Mouse (Mus musculus) adrenal gland, postnatal 4 days (tissue): ENCODE results near the gene Lrrc4c. TPM values are rescaled to one million over a fixed set of nuclear protein-coding genes. Genes with fewer than 3 reads are reported as not detected.

Experiments
- DNase-seq, 2 experiments: peaks; one replicate each; pipeline ENCODE4 v3.0.0; 2021 to 2022; ENCODE audit warnings: low spot score in 2 of 2, mixed read lengths in 2 of 2
- long read RNA-seq, 2 experiments: library from polyadenylated mRNA; stranded (forward); transcript quantifications; one replicate each; pipeline ENCODE4 v2.0.0; 2021
- total RNA-seq, 2 experiments: library from RNA; stranded (reverse); gene quantifications; 2 replicates each; pipeline ENCODE4 v1.2.3; 2021

Gene Lrrc4c
- total RNA-seq = 1 to 10 TPM; 6.9 to 7.1 TPM
- long read RNA-seq, experiment 1, partial matches to known transcripts = 1 of 7 reads
- long read RNA-seq, experiment 1, other reads (novel, unspliced or antisense) = 2 of 7 reads
- long read RNA-seq, experiment 2, transcript Lrrc4c-201 (3 exons, 3,492 nt) = major isoform, 5 of 8 reads
- long read RNA-seq, experiment 2, partial matches to known transcripts = 0 of 8 reads
- long read RNA-seq, experiment 2, other reads (novel, unspliced or antisense) = 2 of 8 reads

DNA sequence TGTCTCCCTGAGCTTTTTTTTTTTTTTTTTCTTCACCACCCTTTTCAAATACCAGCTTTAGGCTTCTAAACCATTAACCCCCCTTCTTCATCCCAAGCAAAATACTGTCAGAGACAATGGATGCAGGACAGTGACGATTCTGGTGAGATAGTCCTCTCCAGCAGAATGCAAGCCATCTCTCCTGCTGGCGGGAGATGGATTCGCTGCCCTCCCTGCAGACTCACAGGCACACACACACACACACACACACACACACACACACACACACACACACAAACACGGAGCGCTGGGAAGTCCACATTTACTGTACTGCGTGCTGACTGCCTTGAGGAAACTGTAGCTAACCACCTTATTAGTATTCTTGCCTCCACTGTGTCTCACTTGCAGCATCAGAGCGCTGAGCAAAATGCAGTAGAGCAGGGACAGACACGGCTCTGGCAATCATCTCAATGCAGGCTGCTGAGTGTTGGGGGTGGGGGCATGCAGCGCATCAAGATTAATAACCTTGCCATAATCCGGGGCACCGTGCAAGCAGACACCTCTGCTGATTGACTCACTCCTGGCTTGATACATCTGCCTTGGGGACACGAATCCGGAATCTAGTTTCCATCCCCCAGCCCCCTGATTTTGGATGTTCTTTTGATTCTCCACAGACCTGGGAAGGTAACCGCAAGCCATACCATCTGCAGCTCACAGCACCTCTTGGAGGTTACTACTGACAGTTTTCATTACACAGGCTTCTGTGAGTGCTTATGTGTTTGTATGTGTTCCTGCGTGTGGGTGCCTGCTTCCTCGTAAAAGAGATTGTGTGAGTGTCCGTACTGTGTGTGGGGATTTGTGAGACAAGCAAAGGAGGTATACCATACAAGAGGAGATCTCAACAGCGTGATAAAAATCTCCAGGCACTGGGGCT, at the start of gene Lrrc4c:
Gene Lrrc4c (plus strand): TSS at position 783 of the 913 bp plus-strand sequence.
- peak in 1 of 2 experiments; percentile 3 for DNase-seq

DNA sequence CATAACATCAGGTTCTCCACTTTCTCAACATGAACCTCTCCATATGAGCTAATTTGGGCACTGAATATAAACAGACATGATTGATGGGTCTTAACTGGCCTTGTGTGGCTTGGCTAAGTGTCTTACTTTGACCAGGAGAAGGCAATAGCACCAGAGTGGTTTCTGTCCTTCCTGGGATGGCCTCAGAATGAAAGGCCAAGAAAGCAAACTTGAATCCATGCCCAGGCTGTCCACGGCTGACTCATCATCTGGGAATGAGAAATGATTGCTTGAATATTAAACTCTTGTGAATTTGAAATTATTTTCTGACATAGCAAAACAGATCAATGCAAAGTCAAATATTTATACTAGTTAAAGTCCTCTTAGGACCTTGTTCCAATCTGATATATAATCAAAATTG, 42.9 kb upstream of the Lrrc4c start:
- no peak for DNase-seq

DNA sequence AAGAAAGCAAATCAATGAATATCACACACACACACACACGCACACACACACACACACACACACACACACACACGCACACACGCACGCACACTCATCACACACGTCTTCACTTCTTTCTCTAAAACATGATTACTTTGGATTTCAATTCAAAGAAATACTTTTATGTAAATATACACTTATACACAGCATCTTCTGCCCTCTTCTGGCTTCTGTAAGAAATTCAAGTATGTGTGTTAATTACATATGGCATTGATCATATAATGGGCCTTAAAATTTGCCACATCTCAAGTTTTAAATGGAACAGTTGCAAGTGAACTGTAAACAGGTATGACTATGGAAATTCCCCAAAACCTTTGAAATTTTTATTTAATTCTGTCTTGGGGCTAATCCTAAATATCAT, 35.0 kb upstream of the Lrrc4c start:
- no peak for DNase-seq

DNA sequence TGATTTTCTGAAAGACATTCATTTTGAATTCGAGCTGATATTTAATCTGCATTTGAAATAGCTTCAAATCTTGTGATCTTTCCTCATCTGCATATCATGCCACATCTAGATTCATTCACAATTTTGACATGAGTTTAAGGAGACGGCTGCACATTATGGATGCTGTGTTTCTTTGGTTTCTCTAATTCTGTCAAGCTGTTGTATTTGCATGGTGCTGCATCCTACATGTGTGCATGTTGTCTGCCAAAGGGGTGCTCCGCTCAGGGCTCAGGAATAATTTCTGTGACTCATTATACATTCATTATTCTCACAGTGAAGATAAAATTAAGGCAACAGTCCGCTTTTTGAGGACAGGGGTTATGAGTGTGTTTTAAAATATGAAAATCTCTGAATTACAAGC, 30.5 kb upstream of the Lrrc4c start:
- DNase-seq = no peak

DNA sequence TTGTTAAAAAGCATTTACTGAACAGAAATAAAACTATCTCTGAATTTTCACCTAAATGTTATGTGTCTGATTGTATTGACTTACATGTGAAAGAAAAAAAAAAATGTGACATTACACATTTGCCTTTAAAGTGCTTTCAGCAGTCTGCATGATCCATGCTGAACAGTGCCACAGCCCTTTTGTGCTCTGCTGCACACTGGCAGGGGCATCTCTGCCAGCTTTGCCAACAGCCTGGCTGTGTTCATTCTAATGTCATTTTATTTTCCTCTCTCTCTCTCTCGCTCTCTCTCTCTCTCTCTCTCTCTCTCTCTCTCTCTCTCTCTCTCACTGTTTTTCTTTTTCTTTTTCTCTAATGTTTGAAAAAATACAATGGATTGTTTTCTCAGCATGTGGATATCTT, 27.4 kb upstream of the Lrrc4c start:
- no peak for DNase-seq

DNA sequence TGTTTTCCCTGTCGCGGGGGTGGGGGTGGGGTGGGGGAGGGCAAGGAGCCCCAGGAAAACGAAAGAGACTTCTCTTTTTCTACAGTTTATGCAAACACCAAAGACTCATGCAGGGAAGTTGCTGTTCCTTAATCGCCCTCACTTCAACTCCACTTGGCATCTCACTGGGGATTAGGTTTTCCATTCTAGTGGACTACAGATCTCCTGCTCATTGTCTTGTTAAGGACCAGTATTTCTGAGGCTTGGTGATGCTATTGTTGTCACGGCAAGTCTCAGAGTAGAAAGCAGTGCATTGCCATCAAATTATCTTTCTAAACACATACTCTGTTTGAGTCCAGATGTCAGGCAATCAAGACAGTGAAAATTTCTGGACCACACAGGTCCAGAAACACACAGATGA, 2.9 kb upstream of the Lrrc4c start:
- DNase-seq = no peak

DNA sequence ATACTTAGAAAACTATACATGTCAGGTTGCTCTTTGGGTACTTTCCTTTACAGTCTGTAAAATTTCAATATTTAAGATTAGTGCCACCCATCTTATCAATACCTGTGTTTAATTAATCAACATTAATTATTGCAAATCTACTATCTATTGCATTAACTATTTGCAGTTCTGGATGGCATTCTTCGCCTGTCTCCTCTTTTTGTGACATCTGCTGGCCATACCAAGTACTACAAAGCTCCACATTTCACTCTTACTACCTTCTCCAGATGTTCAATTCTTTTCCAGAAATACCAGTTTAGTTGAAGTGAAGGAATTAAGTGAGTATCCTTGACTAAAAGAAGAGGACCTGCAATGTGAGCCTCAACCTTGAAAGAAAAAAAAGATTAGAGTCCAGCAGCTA, 1.4 kb upstream of the Lrrc4c start:
- DNase-seq = no peak

DNA sequence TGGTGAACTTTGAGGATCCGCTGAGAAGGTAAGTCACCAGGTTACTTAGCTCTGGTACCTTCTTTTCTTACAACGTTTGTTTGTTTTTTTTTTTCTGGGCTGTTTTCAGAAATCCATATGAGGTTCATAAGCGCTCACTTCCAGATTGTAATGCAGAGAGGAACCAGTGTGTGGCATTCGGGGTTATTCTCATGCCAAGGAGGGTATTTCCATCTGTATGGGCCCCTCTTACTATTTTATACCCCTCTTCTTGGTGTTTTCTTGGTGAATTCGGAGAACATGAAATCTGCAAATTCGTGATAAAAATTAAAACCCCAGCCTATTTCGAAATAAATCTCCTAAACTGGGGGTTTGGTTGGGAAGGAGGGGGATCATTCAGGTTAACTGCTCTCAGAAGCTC, 587 bp downstream of the Lrrc4c start:
- DNase-seq = no peak

DNA sequence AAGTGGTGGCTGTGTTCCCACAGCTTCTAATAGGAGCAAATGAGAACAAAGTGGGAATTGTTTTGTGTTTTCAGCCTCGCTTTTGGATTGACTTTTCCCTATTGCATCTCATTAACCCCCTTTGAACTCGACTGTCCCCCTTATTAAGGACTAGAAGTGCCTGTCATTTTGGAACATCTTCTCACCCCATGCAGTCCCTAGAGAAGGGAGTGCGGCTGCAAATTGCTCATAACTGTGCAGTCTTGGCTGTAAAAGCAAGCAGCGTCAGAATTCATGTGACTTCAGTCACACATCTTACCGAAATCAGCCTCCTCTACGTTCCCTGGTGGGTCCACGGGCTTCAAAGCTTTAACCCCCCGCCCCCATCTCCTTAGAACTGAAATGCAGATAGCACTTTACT, 1.2 kb downstream of the Lrrc4c start:
- no peak for DNase-seq

DNA sequence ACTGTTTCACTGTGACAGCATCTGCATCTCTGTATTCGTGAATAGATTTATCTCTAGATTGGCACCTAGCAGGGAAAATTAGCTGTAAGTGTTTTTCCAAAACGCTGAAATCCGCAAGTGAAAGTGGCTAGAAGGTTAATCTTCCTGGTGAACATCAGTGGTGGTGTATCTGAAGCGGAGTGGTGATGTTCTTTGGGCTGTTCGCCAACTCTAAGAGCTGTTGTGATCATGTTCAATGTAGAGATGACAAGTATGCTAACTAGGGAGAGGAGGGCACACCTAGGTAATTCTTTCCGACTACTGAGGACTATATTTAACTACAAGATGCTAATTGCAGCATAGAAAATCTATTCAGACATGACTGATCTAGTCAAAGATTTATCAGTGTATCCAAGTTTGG, 1.7 kb downstream of the Lrrc4c start:
- DNase-seq = no peak

DNA sequence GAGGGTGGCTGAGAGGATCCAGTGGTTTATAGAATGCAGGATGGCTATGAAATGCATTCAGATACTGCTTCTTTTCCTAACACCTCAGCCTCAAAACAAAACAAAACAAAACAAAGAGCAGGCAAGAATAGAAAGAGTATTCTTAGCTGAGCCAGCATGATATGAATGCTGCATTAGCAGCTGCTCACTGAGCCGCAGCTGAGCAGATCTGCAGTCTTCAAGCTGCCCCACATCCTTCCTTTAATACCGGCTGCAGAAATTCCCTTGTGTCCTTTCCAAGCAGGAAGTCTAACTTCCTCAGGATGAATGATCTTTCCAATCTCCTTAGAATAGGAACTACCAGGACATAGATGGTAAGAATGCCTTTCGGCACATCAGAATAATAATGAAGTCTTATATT, 16.7 kb downstream of the Lrrc4c start:
- DNase-seq = no peak

DNA sequence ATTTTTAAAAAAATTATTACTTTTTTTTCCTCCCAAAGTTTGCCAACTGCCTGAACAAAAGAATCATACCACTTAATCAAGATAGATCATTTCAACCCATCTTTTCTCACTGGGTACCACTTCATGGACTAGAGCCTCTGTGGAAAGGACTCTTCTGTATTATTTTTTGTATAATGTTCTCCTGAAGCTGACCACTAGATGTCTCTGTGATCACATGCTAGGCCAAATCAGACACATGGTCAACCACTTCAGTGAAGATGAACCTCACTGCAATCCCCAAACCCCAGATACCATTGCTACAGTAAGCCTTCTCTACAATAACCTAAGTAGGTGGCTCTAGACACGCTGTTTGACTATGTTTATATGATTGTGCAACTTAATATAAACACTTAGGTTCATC, 19.4 kb downstream of the Lrrc4c start:
- no peak for DNase-seq

DNA sequence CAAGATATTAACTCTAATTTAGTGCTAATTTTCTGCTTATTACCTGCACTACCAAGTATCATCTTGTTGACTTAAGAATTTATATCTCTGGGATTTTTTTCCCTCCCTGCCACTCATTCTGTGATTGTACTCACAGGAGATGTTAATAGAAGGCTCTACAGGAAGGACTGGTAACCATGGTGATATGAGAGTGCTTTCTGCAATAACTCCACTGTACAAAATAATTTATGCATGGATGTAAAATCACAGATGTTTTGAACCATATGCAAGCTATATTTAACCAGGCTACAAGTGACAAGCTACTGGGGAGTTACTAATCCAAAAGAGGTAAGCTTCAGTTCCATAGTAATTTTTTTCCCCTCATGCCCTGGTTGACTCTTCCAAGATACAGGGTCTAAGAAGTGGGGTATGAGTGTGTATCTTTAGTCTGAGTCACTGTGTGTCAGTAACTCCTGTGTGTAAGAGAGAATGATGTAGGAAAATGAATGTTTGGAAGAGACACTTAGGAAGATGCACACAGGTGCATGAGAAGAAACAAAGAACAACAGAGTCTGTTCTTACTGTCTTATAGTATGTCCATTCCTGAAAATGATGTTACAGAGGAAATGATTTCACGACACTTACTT, 83.3 kb downstream of the Lrrc4c start:
- no peak for DNase-seq

DNA sequence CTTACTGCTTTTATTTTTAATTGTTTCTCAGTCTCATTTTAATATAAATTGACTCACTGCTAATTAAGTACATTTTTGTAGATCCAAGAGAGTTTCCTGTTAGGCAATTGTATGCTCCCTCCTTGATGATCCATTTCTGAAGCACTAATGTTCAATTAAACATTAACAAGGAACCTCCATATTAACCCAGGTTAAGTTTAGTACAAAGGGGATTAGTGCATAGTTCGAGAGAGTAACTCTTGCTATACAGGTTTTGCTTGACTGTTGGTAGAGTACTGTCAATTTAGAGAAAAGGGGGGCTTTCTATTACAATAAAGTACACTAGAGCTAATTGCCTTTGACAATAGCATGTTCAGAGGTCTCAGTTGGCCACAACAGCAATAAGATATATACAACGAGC, 84.5 kb downstream of the Lrrc4c start:
- DNase-seq = no peak

DNA sequence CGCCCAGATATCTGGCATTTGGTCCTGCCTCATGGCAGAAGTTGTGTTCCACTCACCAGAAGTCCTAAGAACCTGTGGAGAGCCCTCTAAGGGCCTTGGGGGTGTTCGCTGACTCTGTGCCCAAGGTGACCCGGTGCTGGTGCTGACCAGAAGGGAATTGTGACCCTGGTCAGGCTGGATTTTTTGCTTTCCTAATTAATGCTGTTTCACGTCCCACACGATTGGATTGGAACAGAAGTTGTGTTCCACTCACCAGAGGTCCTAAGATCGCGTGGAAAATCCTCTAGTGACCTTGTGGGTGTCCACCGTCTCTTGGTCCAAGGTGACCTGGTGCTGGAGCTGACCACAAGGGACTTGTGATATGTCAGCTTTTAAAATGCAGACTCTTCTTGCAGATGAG, 88.9 kb downstream of the Lrrc4c start:
- no peak for DNase-seq

DNA sequence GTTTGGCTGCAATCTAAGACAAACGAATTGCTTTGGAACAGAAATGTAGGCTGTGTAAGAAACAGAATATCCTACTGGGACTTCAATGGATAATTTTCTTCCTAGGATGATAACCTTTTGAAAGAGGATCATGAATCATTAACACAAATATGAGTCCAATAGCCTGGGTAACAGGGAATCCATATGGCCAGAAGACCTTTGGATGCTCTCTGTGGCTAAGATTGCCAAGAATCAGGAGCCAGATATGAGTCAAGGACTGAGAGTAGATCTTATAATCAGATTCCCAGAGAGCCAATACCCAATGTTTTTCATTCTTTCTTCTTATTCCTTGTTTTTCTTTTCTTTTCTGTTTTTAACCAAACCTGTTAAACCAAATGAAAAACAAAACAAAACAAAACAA, 93.2 kb downstream of the Lrrc4c start:
- DNase-seq = no peak

DNA sequence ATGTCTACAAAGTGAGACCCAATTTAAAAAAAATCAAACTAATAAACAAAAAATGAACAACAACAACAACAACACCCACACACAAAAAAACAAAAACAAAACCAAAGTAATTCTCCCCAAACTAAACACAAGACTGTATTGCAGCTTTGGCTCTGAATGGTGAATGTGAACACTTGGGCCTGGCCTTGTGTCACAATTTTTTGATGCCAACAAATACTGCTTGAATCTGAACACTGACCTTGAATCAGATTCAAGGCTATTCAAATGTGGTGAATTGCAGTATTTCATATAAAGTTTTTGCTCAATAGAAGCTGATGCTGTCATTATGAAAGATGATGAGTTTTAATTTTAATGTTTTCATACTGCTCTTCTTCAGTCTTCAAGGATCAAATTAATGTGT, 143.6 kb downstream of the Lrrc4c start:
- no peak for DNase-seq

DNA sequence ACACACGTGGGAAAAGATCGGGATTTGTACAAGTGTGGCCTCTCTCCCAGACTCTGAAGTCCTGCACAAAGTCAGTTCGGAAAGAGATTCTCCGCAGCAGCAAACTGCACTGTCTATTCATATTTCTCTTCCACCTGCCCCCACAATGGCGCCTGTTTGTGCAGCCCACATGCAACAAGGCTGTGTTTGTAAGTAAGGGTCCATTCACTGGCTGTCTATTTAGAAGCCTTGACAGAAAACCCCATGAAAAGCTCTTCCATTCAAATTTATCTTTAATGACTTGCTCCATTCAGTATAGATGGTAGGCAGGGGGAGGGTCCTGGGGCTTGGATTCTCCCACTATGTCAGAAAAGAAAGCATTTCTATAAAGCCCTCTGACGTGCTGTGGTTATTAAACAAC, 157.7 kb downstream of the Lrrc4c start:
- DNase-seq = no peak

DNA sequence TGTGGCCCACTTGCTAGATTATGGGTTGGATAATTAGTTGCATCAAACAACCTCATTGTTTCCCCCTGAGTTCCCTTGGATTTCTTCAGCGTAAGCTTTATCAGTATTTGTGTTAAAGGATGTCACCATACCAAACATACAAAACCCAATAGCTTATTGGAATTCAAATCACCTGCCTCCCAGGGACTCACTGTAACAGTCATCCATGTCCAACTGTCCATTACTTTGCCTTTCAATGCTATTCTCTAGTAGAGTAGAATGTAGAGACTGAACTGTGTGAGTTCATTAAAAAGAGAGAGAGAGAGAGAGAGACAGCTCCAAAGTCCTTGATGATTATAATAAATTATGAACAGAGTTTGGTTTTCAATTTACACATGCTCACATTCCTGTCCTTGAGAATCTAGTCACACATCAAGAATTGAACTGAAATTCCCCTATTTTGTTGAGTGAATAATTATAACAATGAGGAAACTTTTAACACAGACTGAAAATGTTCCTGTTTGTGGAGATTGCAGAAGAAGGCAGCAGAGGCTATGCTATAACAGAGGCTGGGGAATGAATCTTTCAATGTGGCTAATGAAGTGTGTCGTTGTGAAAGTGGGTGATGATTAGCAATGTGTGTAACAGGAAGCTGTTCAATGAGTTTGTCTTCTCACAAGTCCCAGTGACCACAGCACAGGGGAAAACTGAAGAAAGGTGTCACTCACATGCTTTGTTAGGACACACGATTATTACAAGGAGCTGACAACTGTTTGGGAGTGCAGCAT, 181.3 kb downstream of the Lrrc4c start:
- DNase-seq = no peak

DNA sequence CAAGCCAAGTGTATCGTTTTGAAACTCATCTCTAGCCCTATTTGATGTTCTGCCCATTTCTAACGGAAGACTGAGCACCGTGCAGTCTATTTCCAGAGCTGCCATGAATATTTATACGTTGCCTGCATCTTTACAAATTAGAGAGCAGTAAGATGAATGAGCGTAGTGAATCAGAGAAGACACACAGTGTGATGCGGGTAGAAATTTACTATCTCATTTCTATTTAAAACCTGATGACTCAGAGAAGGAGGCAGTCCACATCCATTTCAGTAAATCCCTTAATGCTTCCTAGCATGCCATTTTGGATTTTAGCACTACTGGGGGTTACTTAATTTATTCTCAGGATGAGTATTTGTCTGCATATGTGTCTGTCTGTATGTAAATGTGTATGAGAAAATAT, 186.2 kb downstream of the Lrrc4c start:
- no peak for DNase-seq

DNA sequence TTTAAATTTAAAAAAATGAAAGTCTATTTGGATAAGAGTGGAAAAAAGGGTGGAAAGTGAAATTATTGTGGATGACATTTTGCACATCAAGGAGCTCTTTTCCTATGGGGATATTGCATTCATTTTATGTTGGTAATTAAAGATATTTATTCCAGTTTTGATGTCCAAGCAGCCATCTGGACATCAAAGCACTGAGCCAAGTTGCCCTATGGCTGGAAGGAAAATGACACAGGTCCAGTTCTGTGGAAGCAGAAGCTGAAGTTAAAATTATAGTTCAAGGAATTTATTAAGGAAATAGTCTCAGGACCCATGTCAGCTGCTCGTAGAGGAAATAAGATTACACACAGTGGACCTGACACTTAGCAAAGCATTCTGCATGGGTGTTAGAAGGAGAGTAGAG, 187.7 kb downstream of the Lrrc4c start:
- DNase-seq = no peak

DNA sequence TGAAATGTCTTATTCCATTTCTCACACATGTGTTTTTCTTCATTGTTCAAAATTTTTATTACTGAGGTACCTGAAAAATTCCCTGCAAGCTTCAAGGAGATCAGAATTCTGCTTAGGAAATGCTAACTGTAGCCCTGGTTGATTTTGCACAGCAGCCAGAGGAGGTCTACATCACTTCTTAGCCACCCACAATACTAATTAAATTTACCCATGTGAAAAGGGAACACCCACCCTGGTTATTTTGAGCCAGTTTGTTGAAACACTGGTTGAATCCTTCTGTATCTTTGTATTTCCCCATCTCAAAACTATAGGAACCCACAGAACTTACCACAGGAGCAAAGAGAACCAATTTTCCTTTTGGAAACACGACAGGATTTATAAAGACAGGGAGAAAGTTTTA, 191.0 kb downstream of the Lrrc4c start:
- DNase-seq = no peak
